Mouse (Mus musculus) forebrain, embryonic 12.5 days (tissue): Measurements from ENCODE around the gene Drg1. TPM values are rescaled to one million over a fixed set of nuclear protein-coding genes. Genes with fewer than 3 reads are reported as not detected.
"Not testable (repeated sequence)": the region's sequence is repeated elsewhere in the genome, so short reads cannot be mapped to it uniquely, and the experiment has no call there.

Experiments
- ATAC-seq: fragments of 200-750 bp; cut with Nextera tagmentation; 2 replicates; pipeline ENCODE4 v1.8.0; 2017; ENCODE audit warnings: moderate TSS enrichment; ENCODE audit not compliant: low FRiP score
- H3K27ac ChIP-seq: fragments of 300-500 bp; sonication (generic); 2 replicates; pipeline ENCODE4 v1.5.1; 2016; ENCODE audit warnings: mild to moderate bottlenecking
- H3K27me3 ChIP-seq: fragments of 300-500 bp; sonication (generic); 2 replicates; pipeline ENCODE4 v1.6.1; 2016; ENCODE audit warnings: mild to moderate bottlenecking
- H3K36me3 ChIP-seq: fragments of 300-500 bp; sonication (generic); replicated peaks from 2 replicates; pipeline ENCODE4 v1.6.1; 2016; ENCODE audit warnings: mild to moderate bottlenecking
- H3K4me1 ChIP-seq: fragments of 300-500 bp; sonication (generic); 2 replicates; pipeline ENCODE4 v1.6.1; 2016
- H3K4me2 ChIP-seq: fragments of 300-500 bp; sonication (generic); 2 replicates; pipeline ENCODE4 v1.6.1; 2016; ENCODE audit warnings: mild to moderate bottlenecking, moderate library complexity
- H3K4me3 ChIP-seq: fragments of 300-500 bp; sonication (generic); replicated peaks from 2 replicates; pipeline ENCODE4 v1.5.1; 2016; ENCODE audit warnings: mild to moderate bottlenecking
- H3K9ac ChIP-seq: fragments of 300-500 bp; sonication (generic); 2 replicates; pipeline ENCODE4 v1.6.1; 2016; ENCODE audit warnings: mild to moderate bottlenecking
- H3K9me3 ChIP-seq: fragments of 300-500 bp; sonication (generic); 2 replicates; pipeline ENCODE4 v1.6.1; 2016
- WGBS: fragments of 180-500 bp; shearing (Covaris S2); methylation state at CpG from one replicate; pipeline ENCODE4 v1.1.7; 2016; 5-methylcytosine and 5-hydroxymethylcytosine counted together
- polyA plus RNA-seq: library from polyadenylated mRNA; unstranded; fragments of >200 nt; fragmentation: Nextera tagmentation; extraction: Ambion mirVana; gene quantifications from 2 replicates; pipeline ENCODE4 v1.2.1, GENCODE M21; 2016

Drg1 gene
- polyA plus RNA-seq, 1 experiment from 2014 or later = 268 TPM

GRCm38 (mm10) chr11:3202231-3202701 is 63.9 kb downstream of the Drg1 start, which contains the start of gene Eif4enif1:
TSS of gene Eif4enif1 (plus strand) at chr11:3202392.
- under 1% methylated on average over 46 of the region's 57 CpGs for WGBS
- H3K4me3 ChIP-seq = peak within 1 kb of the TSS; percentile 41
- peaks cover 24% of the 10 kb centered on the region for H3K36me3 ChIP-seq
- H3K4me2 ChIP-seq = peak within 1 kb of the TSS; percentile 43
- no peaks in the 10 kb centered on the region for H3K9me3 ChIP-seq
- peak; percentile 80 for ATAC-seq
- H3K9ac ChIP-seq = peak within 1 kb of the TSS; percentile 46
- H3K27me3 ChIP-seq = no peaks in the 10 kb centered on the region
- peak within 1 kb of the TSS; percentile 33 for H3K27ac ChIP-seq
- H3K4me1 ChIP-seq = peaks cover 9% of the 10 kb centered on the region; the same call in 1 of the 2 replicates

GRCm38 (mm10) chr11:3201326-3202230 is 64.6 kb downstream of the Drg1 start:
- Histone ChIP-seq H3K4me1 (peaks cover 9% of the 10 kb centered on the region; the same call in 1 of the 2 replicates), H3K9ac (no peak overlapping the region), H3K36me3 (peaks cover 17% of the 10 kb centered on the region), H3K27me3 (no peaks in the 10 kb centered on the region), H3K4me3 (peak overlapping the region; percentile 41), H3K9me3 (no peaks in the 10 kb centered on the region), H3K27ac (no peak overlapping the region; the same call in 1 of the 2 replicates), H3K4me2 (peak overlapping the region; percentile 25)
- 9% methylated on average over 16 of the region's 16 CpGs for WGBS
- no peak for ATAC-seq

GRCm38 (mm10) chr11:3200636-3201035 is 65.6 kb downstream of the Drg1 start:
- H3K4me3 ChIP-seq, H3K4me1 ChIP-seq, H3K4me2 ChIP-seq, H3K27ac ChIP-seq, H3K27me3 ChIP-seq, H3K36me3 ChIP-seq, ATAC-seq, H3K9ac ChIP-seq, H3K9me3 ChIP-seq: not testable (repeated sequence)
- WGBS = 90% methylated on average over 7 of the region's 7 CpGs

GRCm38 (mm10) chr11:3193363-3193762 is 72.9 kb downstream of the Drg1 start, which contains the start of gene Sfi1:
TSS of gene Sfi1 (minus strand) at chr11:3193463.
- ATAC-seq = no peak
- no peak within 1 kb of the TSS for H3K4me2 ChIP-seq
- H3K4me1 ChIP-seq = no peaks in the 10 kb centered on the region
- no peak within 1 kb of the TSS for H3K27ac ChIP-seq
- no peak within 1 kb of the TSS for H3K9ac ChIP-seq
- H3K27me3 ChIP-seq = no peaks in the 10 kb centered on the region
- no peak within 1 kb of the TSS for H3K4me3 ChIP-seq
- no peaks in the 10 kb centered on the region for H3K36me3 ChIP-seq
- WGBS = 86% methylated on average over 25 of the region's 25 CpGs
- no peaks in the 10 kb centered on the region for H3K9me3 ChIP-seq

GRCm38 (mm10) chr11:3182707-3183106 is 83.5 kb downstream of the Drg1 start:
- H3K4me3 ChIP-seq, H3K27ac ChIP-seq, H3K4me1 ChIP-seq, H3K9me3 ChIP-seq, H3K36me3 ChIP-seq, ATAC-seq, H3K9ac ChIP-seq, H3K4me2 ChIP-seq, H3K27me3 ChIP-seq: not testable (repeated sequence)
- WGBS = 91% methylated on average over 1 of the region's 1 CpGs

GRCm38 (mm10) chr11:3181971-3182370 is 84.2 kb downstream of the Drg1 start:
- not testable (repeated sequence) for H3K9me3 ChIP-seq, H3K4me1 ChIP-seq, H3K9ac ChIP-seq, H3K27me3 ChIP-seq, H3K36me3 ChIP-seq, ATAC-seq, H3K4me3 ChIP-seq, H3K4me2 ChIP-seq, H3K27ac ChIP-seq
- WGBS = 20% methylated on average over 1 of the region's 1 CpGs

- H3K9ac ChIP-seq, H3K36me3 ChIP-seq, H3K4me2 ChIP-seq, H3K27ac ChIP-seq, H3K4me1 ChIP-seq, H3K4me3 ChIP-seq, H3K27me3 ChIP-seq, H3K9me3 ChIP-seq, ATAC-seq: not testable (repeated sequence)
- 61% methylated on average over 4 of the region's 4 CpGs for WGBS
These were observed 85.0 kb downstream of the Drg1 start for GRCm38 (mm10) chr11:3181250-3181649.

GRCm38 (mm10) chr11:3180510-3181160 is 85.6 kb downstream of the Drg1 start:
- H3K4me1 ChIP-seq, H3K9me3 ChIP-seq, H3K4me3 ChIP-seq, H3K27me3 ChIP-seq, H3K9ac ChIP-seq, H3K4me2 ChIP-seq, H3K27ac ChIP-seq, H3K36me3 ChIP-seq, ATAC-seq: not testable (repeated sequence)
- 72% methylated on average over 6 of the region's 6 CpGs for WGBS

GRCm38 (mm10) chr11:3179726-3180092 is 86.5 kb downstream of the Drg1 start:
- not testable (repeated sequence) for H3K4me1 ChIP-seq, ATAC-seq, H3K9me3 ChIP-seq, H3K36me3 ChIP-seq, H3K4me2 ChIP-seq, H3K4me3 ChIP-seq, H3K9ac ChIP-seq, H3K27me3 ChIP-seq, H3K27ac ChIP-seq
- 83% methylated on average over 7 of the region's 7 CpGs for WGBS

GRCm38 (mm10) chr11:3178968-3179725 is 87.1 kb downstream of the Drg1 start:
- not testable (repeated sequence) for H3K9ac ChIP-seq, H3K27ac ChIP-seq, H3K4me3 ChIP-seq, H3K36me3 ChIP-seq, H3K4me2 ChIP-seq, H3K4me1 ChIP-seq, H3K9me3 ChIP-seq, H3K27me3 ChIP-seq
- peak; percentile 34 for ATAC-seq
- 87% methylated on average over 6 of the region's 6 CpGs for WGBS

- H3K4me1 ChIP-seq, H3K4me2 ChIP-seq, H3K4me3 ChIP-seq, H3K27me3 ChIP-seq, H3K27ac ChIP-seq, H3K36me3 ChIP-seq, H3K9ac ChIP-seq: not testable (repeated sequence)
- H3K9me3 ChIP-seq = peaks cover 15% of the 10 kb centered on the region
- peak; percentile 53 for ATAC-seq
- 86% methylated on average over 11 of the region's 11 CpGs for WGBS
These were observed 92.5 kb downstream of the Drg1 start for GRCm38 (mm10) chr11:3173425-3174318.
